Mouse (Mus musculus): Measurements from ENCODE around the gene B4galnt3.

Gene B4galnt3

DNA sequence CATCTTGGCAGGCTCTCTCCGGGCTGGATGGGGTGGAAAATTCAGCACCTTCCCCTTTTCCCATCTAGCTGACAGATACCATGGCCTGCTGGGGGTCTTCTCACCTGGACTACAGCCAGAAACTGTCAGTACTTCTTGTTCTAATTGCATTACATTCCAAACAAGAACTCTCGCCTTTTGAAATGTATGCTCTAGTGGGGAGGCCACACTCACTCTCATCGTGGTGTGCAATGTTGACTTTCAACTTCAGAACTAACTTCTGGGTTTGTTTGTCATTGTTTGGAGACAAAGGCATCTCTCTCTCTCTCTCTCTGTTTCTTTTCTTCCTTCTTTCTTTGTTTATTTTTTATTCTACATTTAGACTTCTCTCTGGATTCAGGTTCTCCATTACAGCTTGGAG, 107.8 kb downstream of the B4galnt3 start:
- DNase-seq (ENCODE audit: low read depth, low spot score) = no peak

DNA sequence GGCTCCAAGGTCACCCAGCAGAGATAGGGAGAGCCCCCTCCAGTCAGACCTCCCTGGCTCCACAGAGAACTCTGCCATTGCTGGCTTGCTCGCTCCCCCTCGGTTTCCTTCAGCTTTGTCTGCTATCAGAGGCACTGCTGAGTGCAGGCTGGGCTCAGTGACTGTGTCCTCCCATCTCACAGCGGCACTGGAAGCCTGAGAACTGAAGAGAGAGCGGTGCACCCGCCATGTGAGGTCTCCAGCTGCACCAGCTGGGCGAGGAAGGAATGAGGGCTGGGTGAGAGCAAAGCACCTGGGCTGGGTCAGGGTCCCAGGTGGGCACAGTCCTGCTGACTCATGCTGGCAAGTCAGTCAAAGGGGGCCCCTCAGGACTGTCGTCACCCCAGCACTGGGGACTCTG, 108.6 kb downstream of the B4galnt3 start:
- no peak for DNase-seq (ENCODE audit: low read depth, low spot score)

DNA sequence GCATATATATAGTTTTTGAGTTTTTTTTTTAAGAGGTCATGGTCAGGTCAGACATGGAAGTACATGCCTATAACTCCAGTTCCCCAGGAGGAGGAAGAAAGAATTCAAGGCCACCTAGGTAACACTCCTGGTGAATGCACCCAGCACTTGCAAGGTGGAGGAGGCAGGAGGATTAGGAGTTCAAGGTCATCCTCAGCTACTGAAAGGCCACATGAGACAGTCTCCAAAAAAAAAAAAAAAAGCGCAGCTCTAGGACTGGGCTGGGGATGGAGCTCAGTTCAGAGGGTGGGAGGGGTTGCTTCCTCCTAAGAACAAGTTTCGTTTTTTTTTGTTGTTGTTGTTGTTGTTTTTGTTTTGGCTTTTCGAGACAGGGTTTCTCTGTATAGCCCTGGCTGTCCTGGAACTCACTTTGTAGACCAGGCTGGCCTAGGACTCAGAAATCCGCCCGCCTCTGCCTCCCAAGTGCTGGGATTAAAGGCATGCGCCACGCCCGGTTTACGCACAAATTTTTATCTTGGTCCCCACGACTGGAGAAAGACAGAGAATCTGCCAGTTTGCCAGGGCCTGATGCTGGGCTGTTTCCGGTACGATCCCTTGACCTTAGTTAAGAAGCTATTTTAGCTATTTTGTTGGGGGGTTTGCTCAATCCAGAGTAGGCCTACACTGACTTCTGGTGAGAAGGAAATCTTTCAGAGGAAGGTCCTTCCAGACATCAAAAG, 109.2 kb downstream of the B4galnt3 start:
- no peak for DNase-seq (ENCODE audit: low read depth, low spot score)

DNA sequence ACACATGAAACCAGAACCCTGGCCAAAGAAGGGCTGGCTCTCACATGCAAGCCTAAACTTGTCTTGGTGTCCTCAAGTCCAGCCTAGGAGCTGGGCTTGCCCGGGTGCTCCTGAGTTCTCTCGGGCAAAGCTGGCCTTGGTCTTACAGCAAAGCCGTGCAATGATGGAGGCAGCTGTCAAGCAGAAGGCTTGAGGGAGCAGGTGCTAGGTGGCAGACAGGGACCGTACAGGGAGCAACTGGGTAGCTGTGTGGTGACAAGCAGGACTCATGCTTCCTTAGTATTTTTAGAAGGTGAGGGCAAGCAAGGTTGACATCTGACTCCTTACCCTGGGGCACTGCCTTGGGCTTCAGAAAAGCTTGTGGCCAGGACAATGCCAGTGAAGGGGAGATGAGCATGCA, 110.6 kb downstream of the B4galnt3 start:
- DNase-seq (ENCODE audit: low read depth, low spot score) = no peak

DNA sequence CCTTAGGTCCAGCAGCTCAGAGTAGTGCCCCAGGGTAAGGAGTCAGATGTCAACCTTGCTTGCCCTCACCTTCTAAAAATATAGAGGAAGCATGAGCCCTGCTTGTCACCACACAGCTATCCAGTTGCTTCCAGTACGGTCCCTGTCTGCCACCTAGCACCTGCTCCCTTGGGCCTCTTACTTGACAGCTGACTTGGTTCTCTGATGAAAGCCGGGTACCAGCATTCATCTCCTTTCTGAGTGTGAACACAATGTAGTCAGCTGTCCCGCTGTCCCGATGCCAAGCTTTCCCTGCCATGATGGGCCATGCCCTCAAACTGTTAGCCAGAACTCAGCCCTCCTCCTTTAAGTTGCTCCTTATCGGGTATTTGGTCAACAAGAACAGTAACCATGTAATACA, 112.2 kb downstream of the B4galnt3 start:
- DNase-seq (ENCODE audit: low read depth, low spot score) = no peak

DNA sequence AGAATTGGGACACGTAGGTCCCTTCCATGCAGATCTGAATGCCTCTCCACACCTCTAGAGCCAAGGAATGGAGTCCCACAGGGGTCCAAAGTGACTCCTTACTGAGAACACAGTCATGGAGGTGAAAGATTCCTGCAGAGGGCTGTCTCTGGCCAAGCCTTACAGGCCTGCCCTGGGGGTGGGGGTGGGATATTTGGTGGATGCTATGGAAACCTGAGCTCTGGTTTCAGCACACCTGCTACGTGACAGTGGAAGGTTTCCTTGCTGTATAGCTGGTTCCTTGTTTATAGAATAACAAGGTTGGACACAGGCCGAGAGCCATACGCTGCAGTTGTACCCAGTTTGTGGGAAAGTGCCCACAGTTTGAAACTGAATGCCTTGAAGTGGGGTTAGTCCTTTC, 113.9 kb downstream of the B4galnt3 start:
- DNase-seq (ENCODE audit: low read depth, low spot score) = no peak

DNA sequence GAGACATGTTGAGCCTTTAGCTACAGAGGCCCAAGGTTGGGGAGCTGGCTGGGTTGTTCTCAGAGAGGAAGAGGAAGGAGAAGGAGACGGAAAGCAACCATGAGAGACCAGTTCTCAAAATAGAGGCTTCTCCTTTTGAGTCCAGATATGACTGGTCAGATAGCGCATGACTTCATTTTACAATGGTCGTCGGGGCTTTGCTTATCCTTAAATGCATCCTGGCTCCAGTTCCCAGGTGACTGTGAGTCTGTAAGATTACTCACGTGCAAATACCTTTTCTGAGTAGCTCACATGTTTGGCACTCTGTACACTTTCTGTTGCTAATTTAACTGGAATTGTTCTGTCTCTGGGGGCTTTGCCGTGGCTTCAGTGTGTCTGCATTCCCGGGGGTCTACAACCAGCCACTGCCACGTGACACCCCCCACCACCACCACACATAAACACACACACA, 114.6 kb downstream of the B4galnt3 start:
- no peak for DNase-seq (ENCODE audit: low read depth, low spot score)

DNA sequence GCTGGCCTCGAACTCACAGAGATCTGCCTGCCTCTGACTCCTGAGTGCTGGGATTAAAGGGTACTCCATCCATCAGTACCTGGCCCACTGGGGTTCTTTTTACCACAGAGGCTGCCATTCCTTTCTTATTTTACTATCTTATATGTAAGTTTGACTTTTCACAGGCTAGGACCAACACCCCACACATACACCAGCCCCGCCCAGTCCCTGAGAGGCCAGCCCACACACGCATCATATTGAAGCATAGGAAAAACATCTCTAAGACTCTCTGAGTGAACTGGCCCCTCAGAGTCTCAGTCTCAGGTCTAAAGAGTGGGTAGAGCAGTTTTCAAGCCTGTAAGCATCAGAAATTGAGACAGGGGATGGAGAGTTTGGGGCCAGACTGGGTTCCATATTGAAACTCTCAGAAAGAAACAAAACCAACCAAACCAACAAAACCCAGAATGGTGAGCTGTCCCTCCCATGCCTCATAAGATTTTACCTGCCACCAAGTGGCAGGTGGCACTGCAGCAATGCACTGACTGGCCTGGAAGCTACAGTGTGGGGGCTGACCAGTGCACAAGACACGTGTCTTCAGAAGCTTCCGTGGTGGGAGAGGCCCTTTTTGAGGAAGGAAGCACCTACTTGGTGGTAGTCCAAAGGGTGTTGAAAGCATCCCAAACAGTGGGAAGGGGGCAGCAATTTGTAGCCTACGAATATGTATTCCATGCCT, 115.2 kb downstream of the B4galnt3 start:
- no peak for DNase-seq (ENCODE audit: low read depth, low spot score)

DNA sequence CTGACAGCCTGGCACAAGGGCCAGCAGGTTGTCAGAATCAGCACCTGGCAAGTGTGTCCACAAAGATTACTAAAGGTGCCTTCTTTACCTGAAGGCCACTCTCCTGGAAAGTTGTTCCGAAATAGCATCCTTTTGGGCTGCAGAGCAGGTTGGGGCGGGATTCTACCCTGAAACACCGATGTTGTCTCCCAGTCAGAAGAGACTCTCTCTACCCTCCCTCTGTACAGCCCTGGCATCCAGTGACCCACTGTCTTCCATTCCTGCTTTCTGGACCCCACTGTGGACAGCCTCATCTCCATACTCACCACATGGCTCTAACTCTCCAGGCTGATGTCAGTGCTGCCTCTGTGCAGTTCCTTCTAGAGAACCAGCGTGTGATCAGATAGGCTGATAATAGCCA, 118.7 kb downstream of the B4galnt3 start:
- DNase-seq (ENCODE audit: low read depth, low spot score) = no peak

DNA sequence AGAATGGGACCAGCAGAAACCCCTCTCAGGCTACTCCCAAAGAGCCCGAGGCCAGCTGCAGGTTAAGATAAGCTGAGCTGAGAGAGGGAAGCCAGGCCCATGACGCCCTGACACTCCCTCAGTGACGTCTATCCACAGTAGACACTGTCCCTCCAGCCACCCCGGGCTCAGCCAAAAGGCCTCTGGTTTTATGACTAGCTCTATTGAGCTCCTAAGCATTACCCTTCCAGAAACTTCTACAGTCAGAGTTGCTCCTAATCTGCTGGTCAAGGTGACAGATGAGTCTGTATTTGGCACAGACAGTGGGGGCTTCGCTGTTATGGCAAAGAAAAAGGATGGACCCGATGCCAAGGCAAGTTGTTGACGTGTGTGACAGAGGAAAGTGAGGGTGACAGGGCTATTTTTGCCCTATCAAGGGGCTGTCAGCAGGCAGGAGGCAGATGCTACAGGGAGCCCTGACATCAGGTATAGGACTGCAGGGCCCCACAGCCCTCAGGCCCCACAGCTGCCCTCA, 119.7 kb downstream of the B4galnt3 start:
- DNase-seq (ENCODE audit: low read depth, low spot score) = no peak

DNA sequence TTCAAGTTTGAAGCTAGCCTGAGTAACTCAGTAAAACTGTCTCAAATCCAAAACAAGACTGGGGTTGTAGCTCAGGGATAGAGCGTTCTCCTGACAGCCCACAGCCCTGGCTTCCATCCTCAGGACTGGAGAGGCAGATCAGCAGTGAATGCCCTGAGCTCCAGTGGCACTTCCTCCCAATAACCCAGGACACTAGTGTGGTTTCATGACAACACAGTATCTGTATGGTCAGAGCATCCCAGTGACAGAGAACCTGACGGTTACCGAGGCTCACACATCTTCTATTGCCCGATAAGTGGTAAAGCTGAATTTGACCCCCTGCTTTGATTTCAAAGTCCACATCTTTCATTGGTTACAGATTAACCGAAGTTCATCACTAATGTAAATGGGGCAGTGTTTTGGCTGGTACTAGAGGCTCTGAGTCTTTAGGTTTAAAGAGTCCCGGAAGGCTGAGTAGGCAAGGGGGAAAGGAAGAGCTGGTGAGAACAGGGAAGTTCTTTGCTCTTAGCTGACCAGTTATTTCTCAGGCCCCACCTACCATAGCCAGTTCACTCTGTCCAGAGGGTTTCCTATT, 120.2 kb downstream of the B4galnt3 start:
- DNase-seq (ENCODE audit: low read depth, low spot score) = no peak

DNA sequence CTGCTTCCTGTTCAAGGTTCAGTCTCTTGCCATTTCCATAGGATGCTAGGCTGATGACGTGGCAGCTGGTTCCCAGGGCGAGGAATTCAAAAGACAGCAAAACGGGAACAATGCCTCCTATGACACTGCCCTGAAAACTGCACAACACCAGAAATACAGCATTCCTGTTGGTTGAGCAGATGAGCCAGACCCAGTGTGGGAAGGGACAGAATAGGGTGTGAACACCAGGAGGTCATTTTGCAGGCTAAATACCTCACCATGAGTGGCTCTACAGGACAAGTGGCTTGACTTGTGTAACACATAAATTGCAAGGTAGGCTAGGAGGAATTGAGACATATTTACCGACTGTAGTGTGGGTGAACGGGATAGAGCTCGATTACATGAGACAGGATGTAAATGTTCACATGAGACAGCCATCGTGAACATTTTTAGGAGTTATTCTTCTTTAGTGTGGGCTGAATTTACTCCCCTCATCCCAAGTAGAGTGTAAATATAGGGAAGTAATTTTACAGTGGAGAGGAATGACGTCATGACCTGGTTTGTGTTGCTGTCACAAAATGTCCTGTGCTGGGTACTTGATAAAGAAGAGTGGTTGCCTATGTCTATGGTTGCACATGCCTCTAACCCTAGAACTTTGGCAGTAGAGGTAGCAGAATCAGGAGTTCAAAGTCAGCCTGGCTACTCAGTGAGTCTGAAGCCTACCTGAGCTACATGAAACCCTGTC, 121.9 kb downstream of the B4galnt3 start:
- no peak for DNase-seq (ENCODE audit: low read depth, low spot score)

DNA sequence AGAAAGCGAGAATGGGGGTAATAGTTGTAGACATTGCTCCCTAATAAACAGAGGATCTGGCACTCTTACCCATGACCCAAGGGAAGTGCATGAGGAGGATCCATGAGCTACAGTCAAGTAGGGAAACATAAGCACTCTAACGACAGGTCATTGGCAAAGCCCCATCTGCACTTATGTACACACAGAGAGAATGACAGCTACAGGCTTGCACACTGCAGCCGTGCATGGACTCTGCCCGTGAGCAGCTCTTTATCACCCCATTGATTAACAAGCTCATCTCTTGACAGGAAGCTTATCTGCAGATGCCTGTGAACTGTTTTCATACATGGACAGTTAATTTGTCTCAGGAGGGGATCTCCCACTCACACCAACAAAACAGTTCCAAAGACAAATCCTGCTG, 126.8 kb downstream of the B4galnt3 start:
- no peak for DNase-seq (ENCODE audit: low read depth, low spot score)

DNA sequence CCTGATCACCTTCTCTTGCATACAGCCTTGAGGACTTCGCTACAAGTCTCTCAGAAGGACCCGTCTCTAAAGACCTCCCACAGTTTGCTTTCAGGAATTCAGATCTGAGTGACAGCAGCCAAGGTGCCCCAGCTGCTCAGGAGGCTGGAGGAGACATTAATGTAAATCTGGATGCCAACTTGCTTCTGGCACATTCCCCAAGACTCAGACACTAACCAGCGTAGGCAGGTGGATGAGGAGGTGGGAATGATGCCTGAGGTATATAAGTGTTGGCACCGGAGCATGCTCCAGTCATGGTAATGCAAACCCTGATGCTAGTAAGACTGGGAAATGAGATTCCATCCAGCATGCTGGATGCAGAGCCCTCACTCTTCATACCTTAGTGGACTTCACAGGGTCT, 129.6 kb downstream of the B4galnt3 start:
- DNase-seq (ENCODE audit: low read depth, low spot score) = no peak

DNA sequence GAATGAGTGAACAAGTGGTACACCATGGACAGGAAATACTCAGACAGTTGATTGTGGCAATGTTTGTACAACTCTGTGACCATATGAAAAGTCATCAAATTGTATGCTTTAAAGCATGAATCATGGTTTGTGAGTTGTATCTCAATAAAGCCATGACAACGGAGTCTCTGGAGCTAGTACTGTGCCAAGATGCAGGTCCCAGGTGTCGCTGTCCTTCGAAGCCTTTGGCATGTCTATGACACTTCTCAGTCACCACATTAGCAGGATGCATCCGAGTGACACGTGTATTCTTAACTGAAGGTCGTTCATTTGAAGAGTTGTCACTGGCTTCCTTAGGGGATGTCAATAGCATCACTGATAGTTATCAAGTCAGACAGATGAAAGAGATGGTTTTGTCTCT, 131.4 kb downstream of the B4galnt3 start:
- no peak for DNase-seq (ENCODE audit: low read depth, low spot score)

DNA sequence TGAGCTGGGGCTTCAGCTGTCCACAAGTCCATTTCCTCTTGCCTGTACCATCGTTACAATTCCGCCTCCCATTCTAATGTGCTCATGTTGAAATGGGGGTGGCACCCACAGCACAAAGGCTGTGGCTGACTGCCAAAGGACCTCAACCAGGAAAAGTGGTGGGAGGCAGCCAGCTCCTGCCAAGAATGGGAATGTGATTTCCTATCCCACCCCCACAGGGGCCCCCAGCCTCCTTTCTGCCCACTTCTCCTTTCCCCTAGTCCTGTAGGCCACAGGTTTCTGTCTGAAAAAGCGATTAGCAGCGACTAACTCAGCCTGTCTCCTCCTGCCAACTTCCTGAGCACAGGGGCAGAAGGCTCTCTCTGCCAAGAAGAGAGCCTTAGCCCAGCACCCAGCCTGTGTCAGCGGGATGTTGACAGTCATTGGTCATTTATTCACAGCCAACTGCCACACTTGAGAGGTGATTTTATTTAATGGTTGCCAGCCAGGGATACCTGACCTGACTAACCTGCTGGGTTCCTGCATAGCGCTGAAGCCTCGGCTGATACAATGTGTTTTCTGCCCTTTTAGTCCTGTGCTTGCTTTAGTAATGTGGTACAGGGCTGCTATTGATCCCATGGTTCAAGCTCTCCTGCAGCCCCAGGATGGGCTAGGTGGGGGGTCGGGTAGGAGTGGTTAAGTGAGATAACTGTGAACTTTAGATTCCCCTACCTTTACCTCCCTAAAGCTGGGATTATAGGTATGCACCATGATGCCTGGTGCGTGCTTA, 135.0 kb downstream of the B4galnt3 start:
- DNase-seq (ENCODE audit: low read depth, low spot score) = no peak

DNA sequence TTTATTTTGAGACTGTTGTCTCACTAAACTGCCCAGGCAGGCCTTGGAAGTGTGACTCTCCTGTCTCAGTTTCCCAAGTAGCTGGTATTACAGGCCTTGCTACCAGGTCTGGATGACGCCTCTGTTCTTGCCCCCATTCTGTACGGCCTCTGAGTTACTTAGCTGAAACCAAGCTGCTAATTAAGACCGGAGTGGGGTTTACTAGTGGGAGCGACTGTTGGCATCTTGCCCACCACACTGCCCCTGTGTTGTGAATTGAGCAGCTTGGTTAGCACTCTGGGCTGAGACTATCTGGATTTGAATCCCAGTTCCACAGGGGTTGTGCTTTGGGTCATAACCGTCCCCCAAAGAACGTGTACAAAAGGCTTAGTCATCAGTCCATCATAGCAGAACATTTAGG, 136.9 kb downstream of the B4galnt3 start:
- no peak for DNase-seq (ENCODE audit: low read depth, low spot score)

DNA sequence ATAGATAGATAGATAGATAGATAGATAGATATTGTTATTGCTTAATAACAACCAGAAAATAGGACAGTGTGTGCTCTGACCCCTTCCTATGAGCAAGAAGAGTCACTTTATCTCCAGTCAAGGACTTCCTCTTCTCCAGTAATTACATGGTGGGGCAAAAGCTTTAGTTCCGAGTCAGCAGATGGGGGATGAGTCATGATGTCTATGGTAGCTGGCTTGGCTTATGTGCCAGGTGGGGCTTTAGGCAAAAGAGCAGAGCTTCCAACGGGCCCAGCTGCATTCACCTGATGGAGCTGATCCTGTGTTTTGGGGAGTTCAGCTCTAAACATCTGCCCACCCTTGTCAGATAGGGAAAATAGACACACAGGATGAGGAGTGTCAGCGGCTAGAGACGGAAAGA, 138.8 kb downstream of the B4galnt3 start:
- no peak for DNase-seq (ENCODE audit: low read depth, low spot score)

DNA sequence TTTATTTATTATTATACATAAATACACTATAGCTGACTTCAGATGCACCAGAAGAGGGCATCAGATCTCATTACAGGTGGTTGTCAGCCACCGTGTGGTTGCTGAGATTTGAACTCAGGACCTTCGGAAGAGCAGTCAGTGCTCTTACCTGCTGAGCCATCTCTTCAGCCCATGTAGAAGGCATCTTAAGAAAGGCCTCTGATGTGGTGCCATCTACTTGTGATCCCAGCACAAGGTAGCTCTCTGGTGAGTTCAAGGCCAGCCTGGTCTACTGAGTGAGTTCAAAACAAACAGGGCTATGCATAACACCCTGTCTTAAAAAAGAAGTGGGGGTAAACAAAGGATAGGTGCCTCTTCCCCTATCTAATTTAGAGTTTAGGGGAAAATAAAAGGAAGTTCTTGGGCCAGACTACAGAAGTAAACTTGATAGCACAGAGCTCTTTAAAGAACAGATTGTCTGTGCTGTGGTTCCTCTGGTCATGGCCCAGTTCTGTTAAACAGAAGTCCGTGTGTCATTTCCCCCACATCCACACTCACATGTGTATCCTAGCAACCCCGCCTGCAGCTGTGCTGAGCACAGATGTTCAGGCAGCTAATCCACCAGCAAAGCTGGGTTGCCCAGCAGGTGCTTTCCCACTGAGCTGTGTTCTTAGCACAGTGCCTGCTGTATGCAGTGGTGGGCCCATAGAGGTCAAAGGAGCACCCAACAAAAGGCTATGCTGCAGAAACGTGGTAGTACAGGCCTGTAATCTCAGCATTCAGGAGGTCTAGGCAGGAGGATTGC, 139.6 kb downstream of the B4galnt3 start:
- DNase-seq (ENCODE audit: low read depth, low spot score) = no peak

Measured in WW6 (cell line).